Mouse (Mus musculus): ENCODE measurements around the gene 4930412O13Rik. TPM values are rescaled to one million over a fixed set of nuclear protein-coding genes. Genes with fewer than 3 reads are reported as not detected.

4930412O13Rik gene
- total RNA-seq, 1 experiment: 0.54 TPM

- in situ Hi-C loops (cut with MboI; ENCODE audit: low sequenced_read_pairs in 2 of 2, unreplicated experiment in 2 of 2): no loop called here
- H3K9ac ChIP-seq (ENCODE audit: insufficient read depth, low read depth, low read length, poor library complexity, severe bottlenecking): no peak overlapping the region
- H3K9me3 ChIP-seq (ENCODE audit: control insufficient read depth, insufficient read depth, low read depth, low read length): no peaks in the 10 kb centered on the region
- H3K4me3 ChIP-seq (ENCODE audit: insufficient read depth in 1 of 2, low read depth in 1 of 2, low read length in 2 of 2, poor library complexity in 1 of 2, severe bottlenecking in 1 of 2): no peak overlapping the region
- H3K27ac ChIP-seq (ENCODE audit: insufficient read depth, low read depth, low read length, poor library complexity, severe bottlenecking): no peak overlapping the region
- H3K36me3 ChIP-seq (ENCODE audit: control insufficient read depth, insufficient read depth, low read length, poor library complexity, severe bottlenecking): no peaks in the 10 kb centered on the region
- no peak for TF ChIP-seq HCFC1 (IDR thresholded peaks at IDR 0.05; ENCODE audit: borderline replicate concordance, insufficient read depth, low read length)
- no peak for TF ChIP-seq MAFK (IDR thresholded peaks at IDR 0.05; ENCODE audit: insufficient read depth, low read depth, low read length)
- TF ChIP-seq ZNF384 (IDR thresholded peaks at IDR 0.05; ENCODE audit: low read depth, low read length): no peak
- TF ChIP-seq CHD2 (IDR thresholded peaks at IDR 0.05; ENCODE audit: low read depth, low read length): no peak
- TF ChIP-seq ZC3H11A (IDR thresholded peaks at IDR 0.05; ENCODE audit: borderline replicate concordance, low read depth, low read length): no peak
- H3K4me1 ChIP-seq (ENCODE audit: control insufficient read depth in 2 of 2, insufficient read depth in 2 of 2, low read length in 2 of 2, poor library complexity in 1 of 2): peaks cover 0 to 2% of the 10 kb centered on the region in 2 experiments; a peak in 1 of 4 replicates
- DNase-seq (ENCODE audit: low read depth, low spot score): no peak
Observed at GRCm38 (mm10) chr2:9886921-9887610, 6.0 kb downstream of the 4930412O13Rik start.

GRCm38 (mm10) chr2:9887636-9888035, 6.6 kb downstream of the 4930412O13Rik start:
- Histone ChIP-seq H3K36me3 (ENCODE audit: control insufficient read depth, insufficient read depth, low read length, poor library complexity, severe bottlenecking) (no peaks in the 10 kb centered on the region), H3K9me3 (ENCODE audit: control insufficient read depth, insufficient read depth, low read depth, low read length) (no peaks in the 10 kb centered on the region), H3K4me3 (ENCODE audit: insufficient read depth in 1 of 2, low read depth in 1 of 2, low read length in 2 of 2, poor library complexity in 1 of 2, severe bottlenecking in 1 of 2) (no peak overlapping the region), H3K9ac (ENCODE audit: insufficient read depth, low read depth, low read length, poor library complexity, severe bottlenecking) (no peak overlapping the region), H3K27ac (ENCODE audit: insufficient read depth, low read depth, low read length, poor library complexity, severe bottlenecking) (no peak overlapping the region), H3K4me1 (ENCODE audit: control insufficient read depth in 2 of 2, insufficient read depth in 2 of 2, low read length in 2 of 2, poor library complexity in 1 of 2) (no peaks in the 10 kb centered on the region)
- in situ Hi-C loops (cut with MboI; ENCODE audit: low sequenced_read_pairs in 2 of 2, unreplicated experiment in 2 of 2): no loop called here
- TF ChIP-seq ZC3H11A (IDR thresholded peaks at IDR 0.05; ENCODE audit: borderline replicate concordance, low read depth, low read length): no peak
- TF ChIP-seq MAFK (IDR thresholded peaks at IDR 0.05; ENCODE audit: insufficient read depth, low read depth, low read length): no peak
- TF ChIP-seq ZNF384 (IDR thresholded peaks at IDR 0.05; ENCODE audit: low read depth, low read length): no peak
- no peak for TF ChIP-seq CHD2 (IDR thresholded peaks at IDR 0.05; ENCODE audit: low read depth, low read length)
- no peak for TF ChIP-seq HCFC1 (IDR thresholded peaks at IDR 0.05; ENCODE audit: borderline replicate concordance, insufficient read depth, low read length)
- no peak for DNase-seq (ENCODE audit: low read depth, low spot score)

GRCm38 (mm10) chr2:9888913-9889650, 8.0 kb downstream of the 4930412O13Rik start, which contains the start of gene 9230102O04Rik:
9230102O04Rik (minus strand) TSS chr2:9889540.
- Histone ChIP-seq H3K4me3 (ENCODE audit: insufficient read depth in 1 of 2, low read depth in 1 of 2, low read length in 2 of 2, poor library complexity in 1 of 2, severe bottlenecking in 1 of 2) (peak within 1 kb of the TSS; percentile 50 to 54), H3K4me1 (ENCODE audit: control insufficient read depth in 2 of 2, insufficient read depth in 2 of 2, low read length in 2 of 2, poor library complexity in 1 of 2) (no peaks in the 10 kb centered on the region), H3K9ac (ENCODE audit: insufficient read depth, low read depth, low read length, poor library complexity, severe bottlenecking) (no peak within 1 kb of the TSS), H3K9me3 (ENCODE audit: control insufficient read depth, insufficient read depth, low read depth, low read length) (no peaks in the 10 kb centered on the region), H3K36me3 (ENCODE audit: control insufficient read depth, insufficient read depth, low read length, poor library complexity, severe bottlenecking) (no peaks in the 10 kb centered on the region), H3K27ac (ENCODE audit: insufficient read depth, low read depth, low read length, poor library complexity, severe bottlenecking) (no peak within 1 kb of the TSS)
- no peak for DNase-seq (ENCODE audit: low read depth, low spot score)
- TF ChIP-seq ZC3H11A (IDR thresholded peaks at IDR 0.05; ENCODE audit: borderline replicate concordance, low read depth, low read length) (no peak), CHD2 (IDR thresholded peaks at IDR 0.05; ENCODE audit: low read depth, low read length) (no peak), MAFK (IDR thresholded peaks at IDR 0.05; ENCODE audit: insufficient read depth, low read depth, low read length) (no peak), HCFC1 (IDR thresholded peaks at IDR 0.05; ENCODE audit: borderline replicate concordance, insufficient read depth, low read length) (no peak), ZNF384 (IDR thresholded peaks at IDR 0.05; ENCODE audit: low read depth, low read length) (no peak)
- in situ Hi-C loops (cut with MboI; ENCODE audit: low sequenced_read_pairs in 2 of 2, unreplicated experiment in 2 of 2): no loop called here

- Histone ChIP-seq H3K36me3 (ENCODE audit: control insufficient read depth, insufficient read depth, low read length, poor library complexity, severe bottlenecking) (no peaks in the 10 kb centered on the region), H3K4me3 (ENCODE audit: insufficient read depth in 1 of 2, low read depth in 1 of 2, low read length in 2 of 2, poor library complexity in 1 of 2, severe bottlenecking in 1 of 2) (peak within 1 kb of the TSS; percentile 50 to 54), H3K9ac (ENCODE audit: insufficient read depth, low read depth, low read length, poor library complexity, severe bottlenecking) (no peak within 1 kb of the TSS), H3K4me1 (ENCODE audit: control insufficient read depth in 2 of 2, insufficient read depth in 2 of 2, low read length in 2 of 2, poor library complexity in 1 of 2) (no peaks in the 10 kb centered on the region), H3K9me3 (ENCODE audit: control insufficient read depth, insufficient read depth, low read depth, low read length) (no peaks in the 10 kb centered on the region), H3K27ac (ENCODE audit: insufficient read depth, low read depth, low read length, poor library complexity, severe bottlenecking) (no peak within 1 kb of the TSS)
- in situ Hi-C loops (cut with MboI; ENCODE audit: low sequenced_read_pairs in 2 of 2, unreplicated experiment in 2 of 2): no loop called here
- DNase-seq (ENCODE audit: low read depth, low spot score): no peak
- TF ChIP-seq HCFC1 (IDR thresholded peaks at IDR 0.05; ENCODE audit: borderline replicate concordance, insufficient read depth, low read length) (no peak), ZC3H11A (IDR thresholded peaks at IDR 0.05; ENCODE audit: borderline replicate concordance, low read depth, low read length) (no peak), CHD2 (IDR thresholded peaks at IDR 0.05; ENCODE audit: low read depth, low read length) (no peak), MAFK (IDR thresholded peaks at IDR 0.05; ENCODE audit: insufficient read depth, low read depth, low read length) (no peak), ZNF384 (IDR thresholded peaks at IDR 0.05; ENCODE audit: low read depth, low read length) (no peak)
Observed at GRCm38 (mm10) chr2:9889651-9890183, 8.7 kb downstream of the 4930412O13Rik start, which contains the start of gene Gata3. Gata3 (minus strand) TSS chr2:9890034.

All from ES-E14 (cell line).